Mouse (Mus musculus) gastrocnemius, postnatal 36 days (tissue): ENCODE results near the gene Ccdc85b. TPM values are rescaled to one million over a fixed set of nuclear protein-coding genes. Genes with fewer than 3 reads are reported as not detected.

Experiments
- DNase-seq, 2 experiments: peaks; one replicate each; pipeline ENCODE4 v3.0.0; 2022
- intact Hi-C: fragments of 180-260 bp; cut with DNase I; formaldehyde crosslinking; loops from one replicate; pipeline ENCODE4 v1.15.1; 2025
- total RNA-seq, 2 experiments: library from RNA; stranded (reverse); gene quantifications; 2 replicates each; pipeline ENCODE4 v1.2.3; 2021

Gene Ccdc85b
- total RNA-seq, 2 experiments from 2014 or later, result 4.7 to 6.0 TPM

DNA sequence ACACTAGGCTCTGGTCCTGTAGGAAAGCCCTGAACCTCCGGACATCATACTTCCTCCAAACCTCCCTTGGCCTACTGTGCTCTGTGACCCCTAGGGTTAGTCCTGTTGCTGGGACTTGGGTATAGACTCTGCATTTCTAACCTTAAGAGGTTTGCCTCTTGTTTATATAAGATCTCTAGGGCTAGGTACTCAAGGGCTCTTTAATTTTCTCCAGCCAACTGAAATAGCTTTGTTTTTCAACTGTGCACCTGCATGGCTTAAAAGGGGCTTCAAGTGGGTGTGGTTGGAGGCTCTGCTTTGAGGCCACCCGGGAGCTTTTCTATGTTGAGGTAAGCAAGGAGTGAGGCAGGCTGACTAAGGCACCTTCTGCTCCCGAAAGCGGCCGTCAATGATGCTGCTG, 26.8 kb upstream of the Ccdc85b start:
- intact Hi-C loops, result no loop called here
- no peak for DNase-seq

GRCm38 (mm10) chr19:5483386-5484359, 26.0 kb upstream of the Ccdc85b start:
- intact Hi-C loops, result no loop called here
- DNase-seq, result no peak

DNA sequence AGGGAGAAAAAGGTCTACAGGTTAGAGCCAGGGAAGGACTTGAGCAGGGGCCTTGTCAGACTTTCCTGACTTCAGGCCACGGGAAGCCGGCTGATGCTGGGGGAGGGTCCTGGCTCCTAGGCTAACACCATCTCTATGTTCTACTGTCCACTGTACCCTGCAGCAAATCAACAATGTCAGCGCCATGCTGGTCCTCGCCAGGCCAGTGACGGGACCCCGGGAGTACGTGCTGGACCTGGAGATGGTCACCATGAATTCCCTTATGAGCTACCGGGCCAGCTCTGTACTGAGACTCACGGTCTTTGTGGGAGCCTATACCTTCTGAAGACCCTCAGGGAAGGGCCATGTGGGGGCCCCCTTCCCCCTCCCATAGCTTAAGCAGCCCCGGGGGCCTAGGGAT, 23.7 kb upstream of the Ccdc85b start:
- no peak for DNase-seq
- intact Hi-C loops, result no loop called here

- DNase-seq, result no peak
- intact Hi-C loops, result no loop called here
Measured at GRCm38 (mm10) chr19:5480016-5480415, 22.3 kb upstream of the Ccdc85b start.

GRCm38 (mm10) chr19:5477668-5478300, 20.1 kb upstream of the Ccdc85b start:
- intact Hi-C loops, result no loop called here
- no peak for DNase-seq

GRCm38 (mm10) chr19:5477004-5477667, 19.4 kb upstream of the Ccdc85b start:
- intact Hi-C loops, result no loop called here
- no peak for DNase-seq

GRCm38 (mm10) chr19:5475069-5475714, 17.5 kb upstream of the Ccdc85b start:
- no peak for DNase-seq
- intact Hi-C loops, result no loop called here

GRCm38 (mm10) chr19:5474281-5475068, 16.8 kb upstream of the Ccdc85b start:
- intact Hi-C loops, result no loop called here
- peak in 1 of 2 experiments; percentile 42 for DNase-seq

DNA sequence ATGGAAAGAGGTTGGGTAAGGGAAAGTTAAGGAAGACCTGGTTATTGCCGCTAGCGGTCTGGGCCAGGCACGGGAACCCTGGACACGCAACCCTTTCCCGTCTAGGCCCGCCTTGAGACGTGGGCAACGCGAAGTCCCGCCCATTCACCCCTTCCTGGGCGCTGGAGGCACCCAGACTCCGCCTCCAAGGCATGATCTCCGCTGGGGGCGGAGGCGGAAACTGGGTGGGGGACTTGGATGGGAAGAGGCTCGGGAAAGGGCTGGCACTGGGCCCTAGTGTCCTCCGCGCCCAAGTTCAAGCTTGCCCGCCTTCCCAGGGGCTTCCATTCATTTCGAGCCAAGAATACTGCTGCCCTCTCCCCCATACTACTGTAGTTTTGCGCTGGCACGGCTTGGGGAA, 16.0 kb upstream of the Ccdc85b start, which contains the start of gene Efemp2:
TSS of gene Efemp2 (plus strand) at position 235 of the 400 bp plus-strand sequence.
- intact Hi-C loops, result no loop called here
- DNase-seq, result peak; percentile 67 to 84

DNA sequence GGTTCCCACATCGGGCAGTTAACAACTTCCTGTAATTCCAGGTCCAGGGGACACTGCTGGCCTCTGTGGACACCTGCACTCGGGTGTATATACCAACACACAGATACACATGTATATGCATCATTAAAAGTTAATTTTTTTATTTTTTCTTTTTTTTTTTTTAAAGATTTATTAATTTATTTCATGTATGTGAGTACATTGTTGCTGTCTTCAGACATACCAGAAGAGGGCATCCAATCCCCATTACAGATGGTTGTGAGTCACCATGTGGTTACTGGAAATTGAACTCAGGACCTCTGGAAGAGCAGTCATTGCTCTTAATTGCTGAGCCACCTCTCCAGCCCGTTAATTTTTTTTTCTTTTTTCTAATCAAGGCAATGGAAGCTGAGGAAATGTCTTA, 15.2 kb upstream of the Ccdc85b start:
- DNase-seq, result no peak
- intact Hi-C loops, result no loop called here

DNA sequence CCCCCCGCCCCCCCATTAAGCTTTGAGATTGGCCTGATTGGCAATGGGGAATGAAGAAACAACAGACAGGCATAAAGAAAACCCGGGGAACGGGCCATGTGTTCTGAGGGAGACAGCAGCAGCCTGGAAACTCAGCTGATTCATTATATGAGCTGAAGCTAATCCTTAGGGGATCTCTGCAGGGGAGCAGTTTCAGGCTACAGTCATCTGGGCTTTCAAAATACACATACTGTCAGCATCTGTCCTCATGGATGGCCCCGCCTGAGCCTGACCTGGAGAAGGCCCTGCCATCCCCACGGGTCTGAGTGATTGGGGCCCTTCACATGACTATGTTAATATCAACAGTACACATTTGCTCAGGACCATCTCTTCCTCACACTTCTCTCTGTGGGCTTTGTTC, 14.2 kb upstream of the Ccdc85b start:
- intact Hi-C loops, result no loop called here
- no peak for DNase-seq

DNA sequence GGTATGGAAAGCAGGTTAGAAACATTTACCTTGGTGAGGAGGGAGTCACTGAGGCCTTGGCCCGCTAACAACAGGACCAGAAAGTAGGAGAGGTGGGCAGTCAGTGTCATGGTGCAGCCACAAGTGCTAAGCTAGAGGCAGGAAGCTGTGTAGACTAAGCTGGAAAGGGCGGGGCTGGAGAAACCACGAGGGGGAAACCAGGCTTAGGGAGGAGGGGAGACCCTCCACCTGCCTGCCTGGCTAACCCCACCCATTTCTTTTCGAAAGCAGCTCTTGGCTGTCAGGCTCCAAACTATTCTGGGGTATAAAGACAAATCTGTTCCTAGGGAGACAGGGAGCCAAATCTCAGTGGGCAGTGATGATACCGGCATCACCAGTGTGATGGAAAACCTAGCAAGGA, 10.7 kb upstream of the Ccdc85b start, which contains the start of gene Ctsw:
TSS of gene Ctsw (minus strand) at position 134 of the 400 bp plus-strand sequence.
- intact Hi-C loops, result no loop called here
- DNase-seq, result no peak

- intact Hi-C loops, result no loop called here
- no peak for DNase-seq
Measured at GRCm38 (mm10) chr19:5466916-5467500, 9.3 kb upstream of the Ccdc85b start.

DNA sequence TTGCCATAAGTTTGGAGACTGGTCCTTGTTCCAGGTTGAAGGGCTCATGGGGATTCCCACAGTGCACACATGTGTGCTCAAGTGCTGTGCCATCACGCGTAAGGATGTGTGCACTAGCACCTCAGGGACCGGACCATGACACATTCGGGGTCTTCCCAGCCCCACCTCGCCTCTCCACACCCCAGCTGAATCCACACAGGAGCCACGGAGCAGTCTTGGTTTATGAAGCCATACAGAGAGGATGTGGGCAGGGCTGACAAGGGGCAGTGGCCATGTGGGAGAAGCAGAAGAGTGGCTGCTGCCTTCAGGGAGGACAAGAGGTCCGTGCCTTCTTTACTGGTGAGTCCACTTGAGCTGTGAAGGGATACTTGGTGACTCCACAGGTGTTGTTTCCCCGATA, 7.3 kb upstream of the Ccdc85b start:
- DNase-seq, result no peak
- intact Hi-C loops, result no loop called here

DNA sequence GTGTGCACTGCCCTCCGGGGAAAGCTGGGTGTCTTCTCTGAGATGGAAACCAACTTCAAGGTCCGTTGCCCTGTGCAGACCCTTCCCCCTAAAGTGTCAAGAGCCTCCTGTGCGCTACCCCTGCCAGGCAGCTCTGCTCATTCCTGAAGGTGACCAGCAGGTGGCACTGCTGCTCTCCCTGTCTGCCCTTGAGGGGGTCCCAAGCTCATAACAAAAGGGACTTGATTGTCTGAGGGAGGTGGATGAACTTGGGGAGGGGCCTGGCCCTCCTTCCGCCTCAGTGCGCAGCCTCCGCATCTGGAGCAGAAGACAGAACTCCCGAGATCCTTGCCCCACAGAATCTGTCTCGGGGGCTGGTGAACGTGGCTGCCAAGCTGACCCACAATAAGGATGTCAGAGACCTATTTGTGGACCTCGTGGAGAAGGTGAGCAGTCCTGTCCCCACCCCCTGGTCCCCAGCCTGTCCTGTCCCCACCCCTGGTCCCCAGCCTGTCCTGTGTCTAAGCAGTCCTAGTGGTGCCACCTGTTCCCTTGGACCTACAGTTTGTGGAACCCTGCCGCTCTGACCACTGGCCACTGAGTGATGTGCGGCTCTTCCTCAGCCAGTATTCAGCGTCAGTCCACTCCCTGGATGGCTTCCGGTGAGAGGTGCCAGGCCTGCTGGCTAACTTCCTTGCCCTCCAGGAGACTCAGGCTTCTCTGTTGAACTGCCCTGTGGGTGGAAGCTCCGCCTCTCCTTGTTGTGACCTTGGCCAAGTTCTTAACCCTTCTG, 6.3 kb upstream of the Ccdc85b start:
- DNase-seq, result no peak
- intact Hi-C loops, result loop anchor here (5.0 kb wide), 1 partner anchor 103 kb away; the partner anchor contains the start of gene Ap5b1

DNA sequence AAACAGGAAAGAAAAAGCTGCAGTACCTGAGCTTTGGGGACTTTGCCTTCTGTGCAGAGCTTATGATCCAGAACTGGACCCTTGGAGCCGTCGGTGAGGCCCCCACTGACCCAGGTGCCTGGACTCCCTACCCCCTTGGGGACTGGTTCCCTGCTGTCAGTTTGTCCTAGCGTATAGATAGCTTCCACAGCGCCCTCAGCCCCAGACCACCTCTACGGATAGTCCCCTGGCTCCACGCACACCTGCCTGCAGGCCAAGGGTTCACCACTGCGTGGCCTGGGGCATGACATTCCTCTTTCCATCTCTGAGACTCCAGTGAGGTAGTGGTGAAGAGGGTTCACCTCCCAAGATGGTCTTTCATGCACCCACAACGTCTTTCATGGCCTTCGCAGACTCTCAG, 5.5 kb upstream of the Ccdc85b start:
- intact Hi-C loops, result loop anchor here (5.0 kb wide), 1 partner anchor 104 kb away; the partner anchor contains the start of gene Ap5b1
- DNase-seq, result no peak

DNA sequence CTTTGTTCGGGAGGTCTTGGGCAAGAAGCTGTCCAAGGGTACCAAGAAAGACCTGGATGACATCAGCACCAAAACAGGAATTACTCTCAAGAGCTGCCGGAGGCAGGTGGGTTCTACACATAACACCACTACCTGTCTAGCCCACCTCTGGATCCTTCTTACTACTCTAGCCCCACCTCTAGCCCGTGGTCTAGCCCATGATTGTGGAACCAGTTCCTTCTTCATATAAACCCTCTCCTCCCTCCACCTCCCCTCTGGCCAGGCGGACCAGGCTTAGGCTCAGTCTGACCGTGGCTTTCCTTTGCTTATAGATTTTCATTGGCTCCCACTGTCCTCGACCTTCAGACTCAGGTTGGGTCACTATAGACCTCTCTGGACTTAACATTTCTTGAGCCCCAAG, 3.7 kb upstream of the Ccdc85b start:
- no peak for DNase-seq
- intact Hi-C loops, result loop anchor here (5.0 kb wide), 1 partner anchor 106 kb away; the partner anchor contains the start of gene Ap5b1

- DNase-seq, result peak; percentile 78 to 89
- intact Hi-C loops, result loop anchor here (5.0 kb wide), 1 partner anchor 107 kb away; the partner anchor contains the start of gene Ap5b1
Measured at GRCm38 (mm10) chr19:5460465-5460911, 2.8 kb upstream of the Ccdc85b start, which contains the start of gene Fibp. Gene Fibp, plus strand, starts transcription at chr19:5460615.
